Mouse (Mus musculus): ENCODE results near the gene Mtus2.
A peak's percentile ranks its signal among the peaks of the same experiment; 100 is the strongest.
"Not testable (repeated sequence)": the region's sequence is repeated elsewhere in the genome, so short reads cannot be mapped to it uniquely, and the experiment has no call there.

Gene Mtus2

GRCm38 (mm10) chr5:148115207-148115817, 158.2 kb downstream of the Mtus2 start:
- DNase-seq (ENCODE audit: low spot score in 2 of 2) = no peak

GRCm38 (mm10) chr5:148124354-148124753, 167.2 kb downstream of the Mtus2 start:
- DNase-seq (ENCODE audit: low spot score in 2 of 2) = no peak

GRCm38 (mm10) chr5:148130691-148131457, 173.8 kb downstream of the Mtus2 start:
- no peak for DNase-seq (ENCODE audit: low spot score in 2 of 2)

GRCm38 (mm10) chr5:148131458-148132131, 174.5 kb downstream of the Mtus2 start:
- DNase-seq (ENCODE audit: low spot score in 2 of 2) = no peak

GRCm38 (mm10) chr5:148133448-148134060, 176.4 kb downstream of the Mtus2 start:
- no peak for DNase-seq (ENCODE audit: low spot score in 2 of 2)

- DNase-seq (ENCODE audit: low spot score in 2 of 2) = no peak
These were observed 184.5 kb downstream of the Mtus2 start for GRCm38 (mm10) chr5:148141662-148142061.

- DNase-seq (ENCODE audit: low spot score in 2 of 2) = no peak
These were observed 189.2 kb downstream of the Mtus2 start for GRCm38 (mm10) chr5:148146200-148146823.

- DNase-seq (ENCODE audit: low spot score in 2 of 2) = no peak
These were observed 194.9 kb downstream of the Mtus2 start for GRCm38 (mm10) chr5:148151894-148152599.

- no peak for DNase-seq (ENCODE audit: low spot score in 2 of 2)
These were observed 195.7 kb downstream of the Mtus2 start for GRCm38 (mm10) chr5:148152600-148153402.

GRCm38 (mm10) chr5:148153403-148153713, 196.2 kb downstream of the Mtus2 start:
- no peak for DNase-seq (ENCODE audit: low spot score in 2 of 2)

GRCm38 (mm10) chr5:148154727-148155126, 197.6 kb downstream of the Mtus2 start:
- DNase-seq (ENCODE audit: low spot score in 2 of 2) = no peak

- no peak for DNase-seq (ENCODE audit: low spot score in 2 of 2)
These were observed 202.2 kb downstream of the Mtus2 start for GRCm38 (mm10) chr5:148159328-148159727.

GRCm38 (mm10) chr5:148160529-148161154, 203.5 kb downstream of the Mtus2 start:
- DNase-seq (ENCODE audit: low spot score in 2 of 2) = no peak

GRCm38 (mm10) chr5:148165111-148165510, 208.0 kb downstream of the Mtus2 start:
- DNase-seq (ENCODE audit: low spot score in 2 of 2) = no peak

- no peak for DNase-seq (ENCODE audit: low spot score in 2 of 2)
These were observed 218.0 kb downstream of the Mtus2 start for GRCm38 (mm10) chr5:148175091-148175490.

GRCm38 (mm10) chr5:148175742-148176426, 218.8 kb downstream of the Mtus2 start:
- no peak for DNase-seq (ENCODE audit: low spot score in 2 of 2)

- not testable (repeated sequence) for DNase-seq (ENCODE audit: low spot score in 2 of 2)
These were observed 219.4 kb downstream of the Mtus2 start for GRCm38 (mm10) chr5:148176539-148176938.

GRCm38 (mm10) chr5:148179231-148179630, 222.1 kb downstream of the Mtus2 start:
- DNase-seq (ENCODE audit: low spot score in 2 of 2) = no peak

GRCm38 (mm10) chr5:148180590-148181307, 223.6 kb downstream of the Mtus2 start:
- DNase-seq (ENCODE audit: low spot score in 2 of 2) = peak in 1 of 2 experiments; percentile 26

Data from spleen, postnatal 10 days (tissue).